Mouse (Mus musculus): ENCODE measurements around the gene Mtcl1. TPM values are rescaled to one million over a fixed set of nuclear protein-coding genes. Genes with fewer than 3 reads are reported as not detected.

The Mtcl1 gene
- total RNA-seq, 2 experiments from 2014 or later = 31.7 to 44.8 TPM

- no peak for DNase-seq (ENCODE audit: low spot score in 2 of 2)
- TF ChIP-seq CTCF (conservative IDR thresholded peaks at IDR 0.05) = no peak
- Histone ChIP-seq H3K4me3 (no peak overlapping the region), H3K27ac (no peak overlapping the region)
Measured at GRCm38 (mm10) chr17:66342932-66343331, 106.6 kb downstream of the Mtcl1 start.

- Histone ChIP-seq H3K4me3 (no peak overlapping the region), H3K27ac (no peak overlapping the region)
- no peak for TF ChIP-seq CTCF (conservative IDR thresholded peaks at IDR 0.05)
- no peak for DNase-seq (ENCODE audit: low spot score in 2 of 2)
Measured at GRCm38 (mm10) chr17:66341670-66342069, 107.9 kb downstream of the Mtcl1 start.

- DNase-seq (ENCODE audit: low spot score in 2 of 2) = no peak
- Histone ChIP-seq H3K4me3 (no peak overlapping the region), H3K27ac (no peak overlapping the region)
- TF ChIP-seq CTCF (conservative IDR thresholded peaks at IDR 0.05) = no peak
Measured at GRCm38 (mm10) chr17:66340798-66341197, 108.8 kb downstream of the Mtcl1 start.

GRCm38 (mm10) chr17:66337929-66338328, 111.6 kb downstream of the Mtcl1 start:
- no peak for TF ChIP-seq CTCF (conservative IDR thresholded peaks at IDR 0.05)
- no peak overlapping the region for H3K4me3 ChIP-seq
- no peak overlapping the region for H3K27ac ChIP-seq
- DNase-seq (ENCODE audit: low spot score in 2 of 2) = no peak

GRCm38 (mm10) chr17:66335568-66335967, 114.0 kb downstream of the Mtcl1 start:
- H3K27ac ChIP-seq = no peak overlapping the region
- TF ChIP-seq CTCF (conservative IDR thresholded peaks at IDR 0.05) = no peak
- DNase-seq (ENCODE audit: low spot score in 2 of 2) = no peak

GRCm38 (mm10) chr17:66334894-66335293, 114.7 kb downstream of the Mtcl1 start:
- H3K4me3 ChIP-seq = no peak overlapping the region
- DNase-seq (ENCODE audit: low spot score in 2 of 2) = no peak
- H3K27ac ChIP-seq = no peak overlapping the region
- TF ChIP-seq CTCF (conservative IDR thresholded peaks at IDR 0.05) = no peak

More at GRCm38 (mm10) chr17:66335568-66335967, 114.0 kb downstream of the Mtcl1 start:
- no peak overlapping the region for H3K4me3 ChIP-seq

GRCm38 (mm10) chr17:66331207-66331606, 118.3 kb downstream of the Mtcl1 start:
- TF ChIP-seq CTCF (conservative IDR thresholded peaks at IDR 0.05) = no peak
- DNase-seq (ENCODE audit: low spot score in 2 of 2) = no peak
- Histone ChIP-seq H3K4me3 (no peak overlapping the region), H3K27ac (no peak overlapping the region)

GRCm38 (mm10) chr17:66326552-66327045, 123.0 kb downstream of the Mtcl1 start:
- DNase-seq (ENCODE audit: low spot score in 2 of 2) = no peak
- peak; percentile 63 for TF ChIP-seq CTCF (conservative IDR thresholded peaks at IDR 0.05)

GRCm38 (mm10) chr17:66326204-66326545, 123.4 kb downstream of the Mtcl1 start:
- H3K4me3 ChIP-seq = no peak overlapping the region
- no peak for DNase-seq (ENCODE audit: low spot score in 2 of 2)
- H3K27ac ChIP-seq = peak overlapping the region; percentile 87
- no peak for TF ChIP-seq CTCF (conservative IDR thresholded peaks at IDR 0.05)

More at GRCm38 (mm10) chr17:66326552-66327045, 123.0 kb downstream of the Mtcl1 start:
- Histone ChIP-seq H3K27ac (peak overlapping the region; percentile 87; the same call in 1 of the 2 replicates), H3K4me3 (no peak overlapping the region)

GRCm38 (mm10) chr17:66325440-66326203, 123.9 kb downstream of the Mtcl1 start:
- Histone ChIP-seq H3K4me3 (peak overlapping the region; percentile 28), H3K27ac (peak overlapping the region; percentile 87)
- peak; percentile 55 to 70 for DNase-seq (ENCODE audit: low spot score in 2 of 2)
- no peak for TF ChIP-seq CTCF (conservative IDR thresholded peaks at IDR 0.05)

- H3K27ac ChIP-seq = peak overlapping the region; percentile 87
- TF ChIP-seq CTCF (conservative IDR thresholded peaks at IDR 0.05) = no peak
- no peak for DNase-seq (ENCODE audit: low spot score in 2 of 2)
- H3K4me3 ChIP-seq = no peak overlapping the region
Measured at GRCm38 (mm10) chr17:66324836-66325235, 124.7 kb downstream of the Mtcl1 start.

GRCm38 (mm10) chr17:66322646-66323255, 126.8 kb downstream of the Mtcl1 start:
- no peak overlapping the region for H3K27ac ChIP-seq
- no peak overlapping the region for H3K4me3 ChIP-seq
- TF ChIP-seq CTCF (conservative IDR thresholded peaks at IDR 0.05) = no peak
- no peak for DNase-seq (ENCODE audit: low spot score in 2 of 2)

- DNase-seq (ENCODE audit: low spot score in 2 of 2) = no peak
- Histone ChIP-seq H3K27ac (no peak overlapping the region), H3K4me3 (no peak overlapping the region)
- TF ChIP-seq CTCF (conservative IDR thresholded peaks at IDR 0.05) = no peak
Measured at GRCm38 (mm10) chr17:66321933-66322332, 127.6 kb downstream of the Mtcl1 start.
